Mouse (Mus musculus) heart, adult 2 months (tissue): ENCODE results near the gene Fchsd2.

Experiments
- CTCF ChIP-seq: fragments of 200-600 bp; IDR thresholded peaks from 2 replicates; pipeline ENCODE4 v1.8.1; 2022; ENCODE audit warnings: antibody characterized with exemption, mild to moderate bottlenecking, moderate library complexity
- POLR2A ChIP-seq: fragments of 200-500 bp; IDR thresholded peaks from 2 replicates; pipeline ENCODE4 v1.6.1; 2011; ENCODE audit warnings: mild to moderate bottlenecking, low read depth, low read length, control low read depth; ENCODE audit not compliant: insufficient read depth

GRCm38 (mm10) chr7:101288436-101288835 lies 195.8 kb downstream of the Fchsd2 start:
- TF ChIP-seq POLR2A: no peak
- peak; percentile 98 for TF ChIP-seq CTCF
